Mouse (Mus musculus) stomach, postnatal 0 days (tissue): ENCODE data around the gene Smad5.

ENCODE experiments used
- CTCF ChIP-seq: IDR thresholded peaks from 2 replicates; pipeline ENCODE4 v1.5.1; 2016; ENCODE audit warnings: antibody characterized with exemption, low read depth, mild to moderate bottlenecking, moderate library complexity
- EP300 ChIP-seq: optimal IDR thresholded peaks from 2 replicates; pipeline ENCODE3; 2016; ENCODE audit warnings: antibody characterized with exemption

DNA sequence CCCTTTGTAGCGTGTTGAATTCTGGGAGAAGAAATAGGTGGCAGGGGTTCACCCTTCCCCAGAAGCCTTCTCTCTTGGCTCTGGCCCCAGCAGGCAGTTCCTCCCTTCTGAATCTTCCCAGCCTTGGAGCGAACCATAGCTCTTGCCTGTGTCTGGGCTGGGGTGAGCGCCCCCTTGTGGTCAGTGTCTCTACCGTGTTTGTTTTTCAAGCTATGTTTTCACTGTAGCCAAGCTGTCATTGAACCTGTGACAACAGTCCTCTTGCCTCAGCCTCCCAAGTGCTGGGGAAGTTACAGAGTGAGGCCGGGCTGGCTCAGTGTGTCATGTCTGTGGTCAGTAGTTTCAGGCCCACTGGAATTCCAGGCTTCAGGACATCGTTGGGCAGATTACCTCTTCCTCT, 55.7 kb downstream of the Smad5 start:
- TF ChIP-seq EP300 (no peak), CTCF (peak; percentile 92)
